In the genomic region with DNA sequence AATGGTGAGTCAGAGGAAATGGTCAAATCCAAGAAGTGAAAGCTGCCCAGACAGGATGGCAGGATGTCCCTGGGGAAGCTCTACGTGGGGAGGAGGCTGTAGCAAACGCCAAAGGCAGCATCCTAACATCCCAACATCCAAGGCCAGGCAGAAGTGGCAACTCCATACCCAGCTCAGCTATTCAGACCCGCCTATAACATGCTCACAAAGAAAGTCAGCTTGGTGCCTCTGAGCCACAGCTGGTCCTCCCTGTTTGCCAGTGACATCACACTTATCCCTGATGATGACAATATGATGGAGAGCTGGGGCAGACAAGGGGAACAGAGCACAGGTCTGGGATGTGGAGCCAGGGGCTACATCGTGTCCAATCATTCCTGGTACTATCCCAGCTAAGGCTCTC, we compare ENCODE assay signal across 27 mouse cellular contexts. TPM values are rescaled to one million over a fixed set of nuclear protein-coding genes. Genes with fewer than 3 reads are reported as not detected.
A peak's percentile ranks its signal among the peaks of the same experiment; 100 is the strongest.
DNase-seq lines count a peak whose midpoint lies in the region; ATAC-seq and TF ChIP-seq lines count a peak whose summit lies in the region.
"Had no signal": no experiment of that assay in that cellular context is flagged by ENCODE, and none has a peak within 500 bp of the region (broad histone marks: within the 10 kb centered on the region; RNA-seq: fewer than 3 reads in every experiment).

No protein-coding gene starts in this region.

- H3K27me3 ChIP-seq in heart, embryonic 12.5 days (replicated peaks), result no peaks in the 10 kb centered on the region
- peaks cover 17% of the 10 kb centered on the region for H3K27me3 ChIP-seq in liver, postnatal 0 days (ENCODE audit: insufficient read depth, low read length)
- peaks cover 48% of the 10 kb centered on the region for H3K27me3 ChIP-seq in liver, embryonic 12.5 days (replicated peaks)
- H3K27me3 ChIP-seq in embryonic facial prominence, embryonic 14.5 days (replicated peaks; ENCODE audit: control insufficient read depth, insufficient read depth, low read length), result peaks cover 7% of the 10 kb centered on the region; the same call in 1 of the 2 replicates
- H3K27me3 ChIP-seq in forebrain, embryonic 14.5 days (replicated peaks; ENCODE audit: control insufficient read depth, insufficient read depth, low read length), result peaks cover 27% of the 10 kb centered on the region
- H3K27me3 ChIP-seq: CH12.LX; Patski; stomach, embryonic 15.5 days had no signal

- no peak for TF ChIP-seq EP300 in liver, postnatal 0 days (IDR thresholded peaks at IDR 0.05; ENCODE audit: low read depth)

- no peaks in the 10 kb centered on the region for H3K9me3 ChIP-seq in heart, embryonic 12.5 days (replicated peaks)
- no peaks in the 10 kb centered on the region for H3K9me3 ChIP-seq in liver, postnatal 0 days (ENCODE audit: low read length)
- H3K9me3 ChIP-seq in liver, embryonic 12.5 days (replicated peaks), result no peaks in the 10 kb centered on the region
- no peaks in the 10 kb centered on the region for H3K9me3 ChIP-seq in embryonic facial prominence, embryonic 14.5 days (ENCODE audit: control insufficient read depth, low read length)
- no peaks in the 10 kb centered on the region for H3K9me3 ChIP-seq in forebrain, embryonic 14.5 days (replicated peaks; ENCODE audit: control insufficient read depth, low read length)
- H3K9me3 ChIP-seq: embryonic facial prominence, embryonic 12.5 days; forebrain, embryonic 12.5 days; limb, embryonic 15.5 days; liver, embryonic 15.5 days; midbrain, embryonic 12.5 days; stomach, embryonic 15.5 days had no signal

- peaks cover 57% of the 10 kb centered on the region for H3K4me1 ChIP-seq in heart, embryonic 12.5 days (replicated peaks)
- H3K4me1 ChIP-seq in liver, postnatal 0 days (ENCODE audit: insufficient read depth), result peaks cover 29% of the 10 kb centered on the region
- peaks cover 18% of the 10 kb centered on the region for H3K4me1 ChIP-seq in liver, embryonic 12.5 days
- peaks cover 40% of the 10 kb centered on the region for H3K4me1 ChIP-seq in embryonic facial prominence, embryonic 14.5 days (ENCODE audit: control insufficient read depth, insufficient read depth, low read length)
- peaks cover 6% of the 10 kb centered on the region; the same call in 1 of the 2 replicates for H3K4me1 ChIP-seq in forebrain, embryonic 14.5 days (ENCODE audit: control insufficient read depth, insufficient read depth, low read length)

- H3K36me3 ChIP-seq in heart, embryonic 12.5 days, result no peaks in the 10 kb centered on the region
- H3K36me3 ChIP-seq in liver, postnatal 0 days (replicated peaks; ENCODE audit: insufficient read depth, low read length), result no peaks in the 10 kb centered on the region
- H3K36me3 ChIP-seq in liver, embryonic 12.5 days, result no peaks in the 10 kb centered on the region
- no peaks in the 10 kb centered on the region for H3K36me3 ChIP-seq in embryonic facial prominence, embryonic 14.5 days (ENCODE audit: control insufficient read depth, insufficient read depth, low read length)
- no peaks in the 10 kb centered on the region for H3K36me3 ChIP-seq in forebrain, embryonic 14.5 days (ENCODE audit: control insufficient read depth, insufficient read depth, low read length)
- H3K36me3 ChIP-seq: embryonic facial prominence, embryonic 12.5 days; forebrain, embryonic 12.5 days; G1E; limb, embryonic 15.5 days; liver, embryonic 15.5 days; midbrain, embryonic 12.5 days; stomach, embryonic 15.5 days had no signal

- DNase-seq in heart, adult 9 months (ENCODE audit: low spot score in 2 of 2), result no peak
- DNase-seq in kidney, adult 11 months, result peak; percentile 11
- DNase-seq in kidney, postnatal 4 days, result no peak
- DNase-seq in liver, postnatal 0 days, result no peak
- no peak for DNase-seq in embryonic facial prominence, embryonic 14.5 days (ENCODE audit: low spot score)
- DNase-seq in forebrain, embryonic 14.5 days (ENCODE audit: low spot score), result no peak
- DNase-seq: adrenal gland, adult 8-10 months; B cell, adult 2 months; cerebellum, adult 18-20 months; cerebellum, postnatal 14 days; left cerebral cortex, postnatal 4 days; lung, postnatal 14 days; thymus, adult 2 months; thymus, postnatal 4 days had no signal

- no peak for TF ChIP-seq CTCF in liver, postnatal 0 days (IDR thresholded peaks at IDR 0.05; ENCODE audit: low read depth)

- no peak for ATAC-seq in heart, embryonic 12.5 days (ENCODE audit: insufficient number of reproducible peaks, low FRiP score)
- no peak for ATAC-seq in liver, postnatal 0 days
- ATAC-seq in liver, embryonic 12.5 days, result no peak
- ATAC-seq in embryonic facial prominence, embryonic 14.5 days (ENCODE audit: low read depth), result no peak
- ATAC-seq in forebrain, embryonic 14.5 days, result no peak
- ATAC-seq: Patski had no signal

- H3K9ac ChIP-seq in heart, embryonic 12.5 days, result no peak overlapping the region
- H3K9ac ChIP-seq in liver, postnatal 0 days (replicated peaks), result no peak overlapping the region
- no peak overlapping the region for H3K9ac ChIP-seq in liver, embryonic 12.5 days
- H3K9ac ChIP-seq in embryonic facial prominence, embryonic 14.5 days (ENCODE audit: low read depth, low read length), result no peak overlapping the region
- H3K9ac ChIP-seq in forebrain, embryonic 14.5 days (ENCODE audit: low read length), result no peak overlapping the region
- H3K9ac ChIP-seq: embryonic facial prominence, embryonic 12.5 days; forebrain, embryonic 12.5 days; hindbrain, embryonic 14.5 days; limb, embryonic 15.5 days; liver, embryonic 15.5 days; midbrain, embryonic 12.5 days; stomach, embryonic 15.5 days had no signal

- peak overlapping the region; percentile 85 for H3K4me2 ChIP-seq in heart, embryonic 12.5 days
- peak overlapping the region; percentile 18; the same call in 1 of the 2 replicates for H3K4me2 ChIP-seq in liver, postnatal 0 days (ENCODE audit: low read depth, low read length)
- H3K4me2 ChIP-seq in liver, embryonic 12.5 days, result no peak overlapping the region
- H3K4me2 ChIP-seq in embryonic facial prominence, embryonic 14.5 days (ENCODE audit: low read depth, low read length), result 0 out of 2 replicates have a peak overlapping the region, but pooled peaks have one; percentile 21
- no peak overlapping the region for H3K4me2 ChIP-seq in forebrain, embryonic 14.5 days (ENCODE audit: low read length)
- H3K4me2 ChIP-seq: embryonic facial prominence, embryonic 12.5 days; forebrain, embryonic 12.5 days; hindbrain, embryonic 14.5 days; liver, embryonic 15.5 days; midbrain, embryonic 12.5 days; stomach, embryonic 15.5 days had no signal

- no peak overlapping the region for H3K27ac ChIP-seq in heart, embryonic 12.5 days (ENCODE audit: poor library complexity, severe bottlenecking)
- no peak overlapping the region for H3K27ac ChIP-seq in liver, postnatal 0 days (ENCODE audit: low read depth)
- H3K27ac ChIP-seq in liver, embryonic 12.5 days, result no peak overlapping the region
- H3K27ac ChIP-seq in embryonic facial prominence, embryonic 14.5 days (replicated peaks; ENCODE audit: low read depth, low read length), result no peak overlapping the region
- no peak overlapping the region for H3K27ac ChIP-seq in forebrain, embryonic 14.5 days (ENCODE audit: low read depth, low read length)
- H3K27ac ChIP-seq: embryonic facial prominence, embryonic 12.5 days; forebrain, embryonic 12.5 days; hindbrain, embryonic 14.5 days; limb, embryonic 15.5 days; liver, embryonic 15.5 days; midbrain, embryonic 12.5 days; stomach, embryonic 15.5 days had no signal

- 43% methylated on average over 4 of the region's 4 CpGs for WGBS in heart, embryonic 12.5 days
- WGBS in liver, postnatal 0 days (ENCODE audit: insufficient replicate concordance), result 50% methylated on average over 4 of the region's 4 CpGs
- 44% methylated on average over 4 of the region's 4 CpGs for WGBS in liver, embryonic 12.5 days (ENCODE audit: insufficient replicate concordance)
- 56% methylated on average over 4 of the region's 4 CpGs for WGBS in embryonic facial prominence, embryonic 14.5 days
- WGBS in forebrain, embryonic 14.5 days, result 76% methylated on average over 4 of the region's 4 CpGs

- H3K4me3 ChIP-seq in heart, embryonic 12.5 days, result no peak overlapping the region
- no peak overlapping the region for H3K4me3 ChIP-seq in liver, postnatal 0 days (ENCODE audit: low read depth, low read length)
- H3K4me3 ChIP-seq in liver, embryonic 12.5 days, result no peak overlapping the region
- H3K4me3 ChIP-seq in embryonic facial prominence, embryonic 14.5 days (ENCODE audit: low read depth, low read length), result no peak overlapping the region
- no peak overlapping the region for H3K4me3 ChIP-seq in forebrain, embryonic 14.5 days (ENCODE audit: low read depth, low read length)
- H3K4me3 ChIP-seq: embryonic facial prominence, embryonic 12.5 days; erythroblast, embryonic 14.5 days; forebrain, embryonic 12.5 days; limb, embryonic 15.5 days; liver, embryonic 15.5 days; midbrain, embryonic 12.5 days; stomach, embryonic 15.5 days had no signal

RNA-seq across cellular contexts. Expression of gene Pxdc1, which starts 5.5 kb away (rescaled TPM):
- 23.8 and 27.1 TPM in 2 replicates for polyA plus RNA-seq in heart, embryonic 12.5 days (2016; fragmentation: Nextera tagmentation; extraction: Ambion mirVana)
- 24.8 and 27.7 TPM in 2 replicates for polyA plus RNA-seq in liver, postnatal 0 days (2015; fragmentation: Nextera tagmentation; extraction: Ambion mirVana)
- 10.6 and 12.8 TPM in 2 replicates for polyA plus RNA-seq in liver, embryonic 12.5 days (2016; fragmentation: Nextera tagmentation; extraction: Ambion mirVana)
- 31.0 and 33.5 TPM in 2 replicates for polyA plus RNA-seq in embryonic facial prominence, embryonic 14.5 days (2014; fragmentation: Nextera tagmentation; extraction: Ambion mirVana)
- 5.1 and 6.7 TPM in 2 replicates for polyA plus RNA-seq in forebrain, embryonic 14.5 days (2014; fragmentation: Nextera tagmentation; extraction: Ambion mirVana)
- polyA plus RNA-seq: G1E had no signal

Comparison
In these comparisons a context has a peak if more than half of its experiments do, and no peak if none do; other contexts are left out.
1. H3K4me2 ChIP-seq: peak in heart, embryonic 12.5 days (single experiment), liver, postnatal 0 days (single experiment) and embryonic facial prominence, embryonic 14.5 days (single experiment); none in liver, embryonic 12.5 days (single experiment) and forebrain, embryonic 14.5 days (single experiment).